Mouse (Mus musculus) Muller cell, postnatal 12 days (primary cell): ENCODE measurements at regions not wholly inside any gene's neighbourhood (a gene's known extent, or its start where the extent isn't known, plus 50 kb on each side); places are given as distances from the start of the nearest gene placed in this dataset.
A peak's percentile ranks its signal among the peaks of the same experiment; 100 is the strongest.

Source experiments
- DNase-seq: peaks from one replicate; pipeline ENCODE4 v3.0.0-alpha.2; 2015; ENCODE audit errors: inconsistent ontology term

DNA sequence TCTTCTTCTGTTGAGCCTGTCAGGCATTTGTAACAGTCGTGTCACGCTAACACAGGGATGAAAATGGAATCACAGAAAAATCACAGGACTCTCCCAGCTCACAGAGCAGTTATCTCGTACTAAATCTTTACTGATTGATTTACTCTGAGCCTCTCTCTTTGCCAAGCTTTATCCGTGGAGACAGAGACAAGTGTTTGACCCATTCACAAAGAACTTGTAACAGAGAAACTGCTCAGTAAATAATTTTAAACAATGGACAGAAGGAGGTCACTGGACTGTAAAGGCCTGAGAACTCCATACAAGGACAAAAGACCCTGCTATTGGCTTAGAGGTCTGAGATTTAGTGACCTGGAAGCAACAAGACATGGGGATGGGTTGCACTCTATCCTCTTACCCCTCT lies 66.5 kb downstream of the Nps start:
- DNase-seq = peak; percentile 52

DNA sequence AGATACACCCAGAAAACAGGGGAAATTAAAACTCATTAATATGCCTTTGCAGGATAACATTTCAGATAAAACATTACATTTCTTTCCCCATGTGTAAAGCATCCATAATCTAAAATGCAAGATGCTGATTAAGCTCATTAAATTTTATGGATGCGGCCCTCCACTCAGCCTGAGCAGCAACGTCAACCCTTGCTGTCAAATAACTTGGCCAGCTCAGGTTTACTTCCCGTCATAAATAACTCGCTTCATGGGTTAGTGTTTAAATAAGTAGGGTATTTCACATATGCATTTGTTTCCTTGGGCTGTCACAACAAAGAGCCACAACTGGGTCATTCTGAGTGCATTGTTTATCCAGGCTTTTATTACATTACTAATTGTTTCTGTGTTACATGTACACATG lies 65.1 kb upstream of the Foxi2 start:
- DNase-seq = no peak

DNA sequence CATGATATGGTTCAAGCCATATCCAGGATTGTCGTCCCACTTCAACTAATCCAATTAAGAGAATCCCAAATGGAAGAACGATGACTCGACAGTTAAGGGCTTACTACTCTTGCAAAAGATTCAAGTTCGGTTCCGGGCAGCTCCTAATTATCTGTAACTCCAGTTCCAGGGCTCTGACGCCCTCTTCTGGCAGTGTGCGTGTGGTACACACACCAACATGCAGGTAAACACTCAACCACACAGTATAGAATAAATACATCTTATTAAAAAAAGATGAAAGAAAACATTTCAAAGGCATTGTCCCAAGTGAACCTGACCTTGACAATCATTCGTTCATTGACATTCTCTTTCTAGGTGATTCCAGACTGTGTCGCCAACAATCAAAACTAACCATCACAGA lies 63.4 kb upstream of the Foxi2 start:
- no peak for DNase-seq

DNA sequence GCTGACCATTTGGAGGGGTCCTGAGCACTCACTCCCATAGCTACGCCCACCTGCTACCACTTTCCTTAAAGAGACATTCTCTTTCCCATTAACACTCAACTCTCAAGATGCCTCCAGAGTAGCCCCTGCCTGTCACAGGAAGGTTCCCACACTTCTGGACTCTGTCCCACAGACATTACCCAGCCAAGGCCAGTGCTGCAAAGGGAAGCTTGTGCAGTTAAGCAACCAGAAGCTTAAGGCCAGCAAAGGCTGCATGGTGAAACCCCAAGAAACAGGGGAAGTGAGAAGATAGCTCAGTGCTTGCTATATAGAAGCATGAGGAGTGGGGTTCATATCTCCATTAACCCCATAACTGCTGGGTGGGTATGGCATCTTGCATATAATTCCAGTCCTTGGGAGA lies 52.3 kb upstream of the Foxi2 start:
- DNase-seq = no peak
